Mouse (Mus musculus) C2C12 (cell line): ENCODE measurements around the gene Ddx54.

Experiments used
- CTCF ChIP-seq: IDR thresholded peaks from one replicate; pipeline ENCODE4 v1.5.1; 2011; ENCODE audit not compliant: control insufficient read depth, insufficient read depth, insufficient read length
- MAX ChIP-seq: IDR thresholded peaks from one replicate; pipeline ENCODE4 v1.6.1; 2011; ENCODE audit warnings: mild to moderate bottlenecking, control low read depth

DNA sequence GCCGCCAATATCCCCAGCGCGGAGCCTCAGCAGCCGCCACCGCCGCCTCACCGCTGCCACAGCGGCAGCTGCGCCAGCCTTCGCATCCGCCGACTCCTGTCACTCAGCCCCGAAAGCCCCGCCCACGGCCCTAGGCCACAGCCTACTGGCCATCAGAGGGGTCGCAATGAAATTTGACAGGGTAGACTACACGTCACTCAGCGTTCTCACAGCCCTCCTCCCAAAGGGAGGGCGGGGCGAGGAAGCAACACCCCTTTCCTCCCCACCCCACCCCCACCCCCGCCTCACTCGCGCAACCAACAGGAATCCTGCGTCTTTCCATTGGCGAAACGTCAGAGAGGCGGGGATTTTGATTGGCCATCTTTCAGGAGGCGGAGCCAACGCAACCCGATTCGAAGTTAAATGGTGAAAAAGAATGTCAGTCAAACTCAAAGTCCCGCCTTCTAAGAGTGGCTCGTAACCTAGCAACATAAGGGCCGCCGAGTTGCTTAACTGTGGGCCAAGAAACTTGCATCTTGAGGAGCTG is 23.9 kb upstream of the Ddx54 start, which contains the start of the genes Tpcn1 and Iqcd:
- TF ChIP-seq CTCF: no peak
- TF ChIP-seq MAX: no peak
